Mouse (Mus musculus) midbrain, embryonic 15.5 days (tissue): ENCODE measurements around the gene Emilin2. TPM values are rescaled to one million over a fixed set of nuclear protein-coding genes. Genes with fewer than 3 reads are reported as not detected.
"Not testable (repeated sequence)": the region's sequence is repeated elsewhere in the genome, so short reads cannot be mapped to it uniquely, and the experiment has no call there.

Experiments
- ATAC-seq: fragments of 200-750 bp; cut with Nextera tagmentation; replicated peaks from 2 replicates; pipeline ENCODE4 v1.8.0; 2017; ENCODE audit warnings: moderate TSS enrichment
- H3K27ac ChIP-seq: fragments of 300-500 bp; sonication (generic); 2 replicates; pipeline ENCODE4 v1.5.1; 2015; ENCODE audit warnings: mild to moderate bottlenecking, inconsistent platforms
- H3K27me3 ChIP-seq: fragments of 300-500 bp; sonication (generic); replicated peaks from 2 replicates; pipeline ENCODE4 v1.6.1; 2015; ENCODE audit warnings: inconsistent platforms
- H3K36me3 ChIP-seq: fragments of 300-500 bp; sonication (generic); replicated peaks from 2 replicates; pipeline ENCODE4 v1.6.1; 2015; ENCODE audit warnings: inconsistent platforms
- H3K4me1 ChIP-seq: fragments of 300-500 bp; sonication (generic); 2 replicates; pipeline ENCODE4 v1.6.1; 2015; ENCODE audit warnings: inconsistent platforms
- H3K4me2 ChIP-seq: fragments of 300-500 bp; sonication (generic); 2 replicates; pipeline ENCODE4 v1.6.1; 2015; ENCODE audit warnings: inconsistent platforms, mild to moderate bottlenecking, moderate library complexity
- H3K4me3 ChIP-seq: fragments of 300-500 bp; sonication (generic); 2 replicates; pipeline ENCODE4 v1.5.1; 2015; ENCODE audit warnings: mild to moderate bottlenecking, inconsistent platforms
- H3K9ac ChIP-seq: fragments of 300-500 bp; sonication (generic); 2 replicates; pipeline ENCODE4 v1.6.1; 2015; ENCODE audit warnings: mild to moderate bottlenecking, inconsistent platforms
- H3K9me3 ChIP-seq: fragments of 300-500 bp; sonication (generic); 2 replicates; pipeline ENCODE4 v1.6.1; 2016; ENCODE audit warnings: inconsistent platforms
- WGBS: fragments of 180-500 bp; shearing (Covaris S2); methylation state at CpG from one replicate; pipeline ENCODE4 v1.1.7; 2015; ENCODE audit warnings: mixed read lengths; 5-methylcytosine and 5-hydroxymethylcytosine counted together
- polyA plus RNA-seq: library from polyadenylated mRNA; unstranded; fragments of >200 nt; fragmentation: Nextera tagmentation; extraction: Ambion mirVana; gene quantifications from 2 replicates; pipeline ENCODE4 v1.2.1, GENCODE M21; 2015

Gene Emilin2
- polyA plus RNA-seq: 1.2 and 2.0 TPM in 2 replicates

- 10% methylated on average over 20 of the region's 20 CpGs for WGBS
- no peak for ATAC-seq
- H3K9me3 ChIP-seq: no peaks in the 10 kb centered on the region
Observed at GRCm38 (mm10) chr17:71311340-71312171, at the start of gene Emilin2. Emilin2 (minus strand) TSS chr17:71311978.

GRCm38 (mm10) chr17:71355526-71355925 is 43.7 kb upstream of the Emilin2 start:
- 93% methylated on average over 3 of the region's 3 CpGs for WGBS

More at GRCm38 (mm10) chr17:71311340-71312171, at the start of gene Emilin2:
- Histone ChIP-seq H3K4me2 (peak within 1 kb of the TSS; percentile 100), H3K36me3 (no peaks in the 10 kb centered on the region), H3K4me1 (peaks cover 25% of the 10 kb centered on the region), H3K9ac (peak within 1 kb of the TSS; percentile 59), H3K27me3 (peaks cover 34% of the 10 kb centered on the region), H3K4me3 (peak within 1 kb of the TSS; percentile 59), H3K27ac (no peak within 1 kb of the TSS)

GRCm38 (mm10) chr17:71354205-71354604 is 42.4 kb upstream of the Emilin2 start:
- peaks cover 8% of the 10 kb centered on the region; the same call in 1 of the 2 replicates for H3K36me3 ChIP-seq
- no peaks in the 10 kb centered on the region for H3K4me1 ChIP-seq
- H3K27me3 ChIP-seq: no peaks in the 10 kb centered on the region
- H3K4me3 ChIP-seq: no peak overlapping the region
- 96% methylated on average over 11 of the region's 11 CpGs for WGBS
- no peak overlapping the region for H3K4me2 ChIP-seq
- H3K9ac ChIP-seq: no peak overlapping the region
- ATAC-seq: no peak
- H3K27ac ChIP-seq: no peak overlapping the region
- no peaks in the 10 kb centered on the region for H3K9me3 ChIP-seq

More at GRCm38 (mm10) chr17:71355526-71355925, 43.7 kb upstream of the Emilin2 start:
- H3K4me2 ChIP-seq: no peak overlapping the region
- H3K27me3 ChIP-seq: no peaks in the 10 kb centered on the region
- peaks cover 13% of the 10 kb centered on the region; the same call in 1 of the 2 replicates for H3K36me3 ChIP-seq
- H3K9ac ChIP-seq: no peak overlapping the region
- H3K4me3 ChIP-seq: no peak overlapping the region
- no peak for ATAC-seq
- H3K27ac ChIP-seq: no peak overlapping the region
- no peaks in the 10 kb centered on the region for H3K9me3 ChIP-seq
- no peaks in the 10 kb centered on the region for H3K4me1 ChIP-seq

- Histone ChIP-seq H3K27me3 (no peaks in the 10 kb centered on the region), H3K4me3 (no peak overlapping the region), H3K27ac (no peak overlapping the region), H3K4me2 (no peak overlapping the region), H3K9ac (no peak overlapping the region), H3K36me3 (peaks cover 20% of the 10 kb centered on the region; the same call in 1 of the 2 replicates), H3K9me3 (no peaks in the 10 kb centered on the region), H3K4me1 (no peaks in the 10 kb centered on the region)
- no peak for ATAC-seq
- 81% methylated on average over 3 of the region's 3 CpGs for WGBS
Observed at GRCm38 (mm10) chr17:71348188-71348587, 36.4 kb upstream of the Emilin2 start.

- Histone ChIP-seq H3K9me3 (no peaks in the 10 kb centered on the region), H3K36me3 (0 out of 2 replicates have a peak, but pooled peaks cover 11% of the 10 kb centered on the region), H3K4me2 (no peak overlapping the region), H3K9ac (no peak overlapping the region), H3K4me3 (no peak overlapping the region), H3K4me1 (no peaks in the 10 kb centered on the region), H3K27me3 (no peaks in the 10 kb centered on the region), H3K27ac (no peak overlapping the region)
- ATAC-seq: no peak
- 88% methylated on average over 3 of the region's 3 CpGs for WGBS
Observed at GRCm38 (mm10) chr17:71342006-71342405, 30.2 kb upstream of the Emilin2 start.

GRCm38 (mm10) chr17:71338627-71339026 is 26.8 kb upstream of the Emilin2 start:
- no peaks in the 10 kb centered on the region for H3K9me3 ChIP-seq
- no peak overlapping the region for H3K4me2 ChIP-seq
- no peaks in the 10 kb centered on the region for H3K4me1 ChIP-seq
- 98% methylated on average over 6 of the region's 6 CpGs for WGBS
- H3K36me3 ChIP-seq: 0 out of 2 replicates have a peak, but pooled peaks cover 3% of the 10 kb centered on the region
- H3K4me3 ChIP-seq: no peak overlapping the region
- no peak overlapping the region for H3K9ac ChIP-seq
- H3K27me3 ChIP-seq: no peaks in the 10 kb centered on the region
- no peak overlapping the region for H3K27ac ChIP-seq
- ATAC-seq: no peak

- Histone ChIP-seq H3K4me2 (no peak overlapping the region), H3K4me1 (no peaks in the 10 kb centered on the region), H3K9ac (no peak overlapping the region), H3K36me3 (0 out of 2 replicates have a peak, but pooled peaks cover 3% of the 10 kb centered on the region), H3K27me3 (no peaks in the 10 kb centered on the region), H3K27ac (no peak overlapping the region), H3K9me3 (no peaks in the 10 kb centered on the region), H3K4me3 (no peak overlapping the region)
- WGBS: 88% methylated on average over 9 of the region's 9 CpGs
- ATAC-seq: no peak
Observed at GRCm38 (mm10) chr17:71337546-71337945, 25.8 kb upstream of the Emilin2 start.

- Histone ChIP-seq H3K27ac (no peak overlapping the region), H3K4me3 (no peak overlapping the region), H3K9me3 (no peaks in the 10 kb centered on the region), H3K9ac (no peak overlapping the region), H3K36me3 (no peaks in the 10 kb centered on the region), H3K4me1 (no peaks in the 10 kb centered on the region), H3K4me2 (no peak overlapping the region), H3K27me3 (no peaks in the 10 kb centered on the region)
- WGBS: 74% methylated on average over 8 of the region's 8 CpGs
- ATAC-seq: no peak
Observed at GRCm38 (mm10) chr17:71336421-71336820, 24.6 kb upstream of the Emilin2 start.

GRCm38 (mm10) chr17:71332298-71332697 is 20.5 kb upstream of the Emilin2 start:
- no peaks in the 10 kb centered on the region for H3K36me3 ChIP-seq
- H3K4me3 ChIP-seq: no peak overlapping the region
- H3K27ac ChIP-seq: no peak overlapping the region
- no peaks in the 10 kb centered on the region for H3K4me1 ChIP-seq
- H3K27me3 ChIP-seq: no peaks in the 10 kb centered on the region
- no peak overlapping the region for H3K4me2 ChIP-seq
- no peak for ATAC-seq
- no peaks in the 10 kb centered on the region for H3K9me3 ChIP-seq
- WGBS: 77% methylated on average over 15 of the region's 15 CpGs
- H3K9ac ChIP-seq: no peak overlapping the region

- 87% methylated on average over 8 of the region's 8 CpGs for WGBS
- ATAC-seq, H3K36me3 ChIP-seq, H3K4me2 ChIP-seq, H3K27ac ChIP-seq, H3K4me3 ChIP-seq, H3K9ac ChIP-seq, H3K27me3 ChIP-seq, H3K4me1 ChIP-seq, H3K9me3 ChIP-seq: not testable (repeated sequence)
Observed at GRCm38 (mm10) chr17:71320731-71321130, 9.0 kb upstream of the Emilin2 start.

GRCm38 (mm10) chr17:71319361-71319760 is 7.6 kb upstream of the Emilin2 start:
- Histone ChIP-seq H3K9ac (no peak overlapping the region), H3K36me3 (no peaks in the 10 kb centered on the region), H3K27me3 (no peaks in the 10 kb centered on the region), H3K4me3 (no peak overlapping the region), H3K4me1 (no peaks in the 10 kb centered on the region), H3K4me2 (no peak overlapping the region), H3K9me3 (no peaks in the 10 kb centered on the region), H3K27ac (no peak overlapping the region)
- ATAC-seq: no peak
- WGBS: 92% methylated on average over 3 of the region's 3 CpGs

- Histone ChIP-seq H3K4me1 (no peaks in the 10 kb centered on the region), H3K4me2 (no peak overlapping the region), H3K4me3 (no peak overlapping the region), H3K36me3 (no peaks in the 10 kb centered on the region), H3K27me3 (peaks cover 2% of the 10 kb centered on the region; the same call in 1 of the 2 replicates), H3K9me3 (no peaks in the 10 kb centered on the region), H3K9ac (no peak overlapping the region), H3K27ac (no peak overlapping the region)
- 95% methylated on average over 4 of the region's 4 CpGs for WGBS
- no peak for ATAC-seq
Observed at GRCm38 (mm10) chr17:71317571-71317970, 5.8 kb upstream of the Emilin2 start.

- 83% methylated on average over 4 of the region's 4 CpGs for WGBS
Observed at GRCm38 (mm10) chr17:71314315-71314714, 2.5 kb upstream of the Emilin2 start.

More at GRCm38 (mm10) chr17:71314315-71314714, 2.5 kb upstream of the Emilin2 start:
- Histone ChIP-seq H3K27ac (no peak overlapping the region), H3K27me3 (peaks cover 32% of the 10 kb centered on the region), H3K4me1 (peaks cover 21% of the 10 kb centered on the region), H3K9ac (no peak overlapping the region), H3K4me2 (no peak overlapping the region), H3K9me3 (no peaks in the 10 kb centered on the region), H3K4me3 (no peak overlapping the region), H3K36me3 (no peaks in the 10 kb centered on the region)
- ATAC-seq: no peak
